Comparison of ENCODE assay signal across 7 mouse cellular contexts in the genomic region with DNA sequence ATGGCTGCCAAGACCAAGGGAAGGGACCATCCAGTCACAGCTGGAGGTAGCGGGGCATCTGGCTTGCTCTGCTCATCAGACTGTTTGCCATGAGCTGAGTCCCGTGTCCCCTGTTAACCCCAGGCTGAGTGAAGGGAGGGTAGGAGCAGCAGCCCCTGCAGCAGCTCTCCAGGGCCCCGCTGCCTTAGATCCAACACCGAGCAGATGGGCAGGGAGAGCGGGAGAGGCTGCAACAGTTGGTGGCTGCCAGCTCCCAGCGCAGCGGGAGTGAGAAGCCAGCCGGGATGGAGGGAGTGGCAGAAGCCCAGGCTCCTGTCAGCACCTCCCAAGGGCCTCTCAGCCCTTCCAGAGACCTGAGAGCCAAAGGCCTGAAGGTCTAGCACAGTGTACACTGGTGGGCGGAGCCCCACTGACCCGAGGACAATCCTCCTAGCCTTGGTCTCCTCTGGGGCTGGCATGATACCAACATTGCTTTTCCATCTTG.
DNase-seq lines count a peak whose midpoint lies in the region; ATAC-seq and TF ChIP-seq lines count a peak whose summit lies in the region.

No protein-coding gene starts in this region.

- H3K27me3 ChIP-seq in forebrain, embryonic 16.5 days (replicated peaks; ENCODE audit: control insufficient read depth, insufficient read depth, low read length) = no peaks in the 10 kb centered on the region
- no peaks in the 10 kb centered on the region for H3K27me3 ChIP-seq in liver, adult 2 months (ENCODE audit: control insufficient read depth, insufficient read depth, low read length)

- H3K79me2 ChIP-seq in liver, adult 2 months (ENCODE audit: control insufficient read depth, insufficient read depth, low read length) = no peaks in the 10 kb centered on the region

- H3K36me3 ChIP-seq in forebrain, embryonic 16.5 days (ENCODE audit: control insufficient read depth, insufficient read depth) = no peaks in the 10 kb centered on the region
- no peaks in the 10 kb centered on the region for H3K36me3 ChIP-seq in liver, adult 2 months (ENCODE audit: control insufficient read depth, insufficient read depth, low read length)

- peaks cover 73% of the 10 kb centered on the region for H3K4me1 ChIP-seq in forebrain, embryonic 16.5 days (replicated peaks; ENCODE audit: control insufficient read depth, insufficient read depth, low read length)
- H3K4me1 ChIP-seq in liver, adult 2 months (ENCODE audit: control insufficient read depth, insufficient read depth, low read length) = peaks cover 13% of the 10 kb centered on the region

- H3K4me2 ChIP-seq in forebrain, embryonic 16.5 days (ENCODE audit: low read length) = no peak overlapping the region

- WGBS in forebrain, embryonic 16.5 days = 28% methylated on average over 10 of the region's 10 CpGs
- WGBS in liver, adult 2 months = 41% methylated on average over 10 of the region's 10 CpGs

- no peaks in the 10 kb centered on the region for H3K9me3 ChIP-seq in forebrain, embryonic 16.5 days (ENCODE audit: control insufficient read depth, low read length)

- H3K4me3 ChIP-seq in forebrain, embryonic 16.5 days (replicated peaks; ENCODE audit: low read length) = no peak overlapping the region
- H3K4me3 ChIP-seq in liver, adult 2 months (ENCODE audit: insufficient read depth, low read depth, low read length) = no peak overlapping the region

- no peak for TF ChIP-seq CTCF in liver, adult 2 months (IDR thresholded peaks at IDR 0.05; ENCODE audit: low read depth, low read length)

- peak overlapping the region; percentile 8; the same call in 1 of the 2 replicates for H3K9ac ChIP-seq in forebrain, embryonic 16.5 days (replicated peaks; ENCODE audit: low read depth, low read length)
- H3K9ac ChIP-seq in liver, adult 2 months (ENCODE audit: low read depth, low read length) = no peak overlapping the region

- TF ChIP-seq POLR2A in liver, adult 2 months (IDR thresholded peaks at IDR 0.05; ENCODE audit: extremely low read depth, insufficient read depth, low read length) = no peak

- peak overlapping the region; percentile 50 for H3K27ac ChIP-seq in forebrain, embryonic 16.5 days (ENCODE audit: low read length)
- H3K27ac ChIP-seq in liver, adult 2 months (replicated peaks; ENCODE audit: insufficient read depth, low read depth, low read length) = no peak overlapping the region

- ATAC-seq in forebrain, embryonic 16.5 days = peak; percentile 54

- peak; percentile 61 for DNase-seq in NIH3T3 (ENCODE audit: low read depth)
- DNase-seq in brain, adult 2 months (ENCODE audit: low read depth, low spot score) = peak; percentile 90
- DNase-seq in heart, postnatal 4 days = peak; percentile 94
- DNase-seq in liver, adult 2 months (ENCODE audit: extremely low read depth, low read depth, low spot score) = peak; percentile 56
- DNase-seq in right cerebral cortex, postnatal 4 days = peak; percentile 63
- no peak for DNase-seq in yolk sac, embryonic 10.5 days (ENCODE audit: low spot score)
